Mouse (Mus musculus) small intestine, adult 2 months (tissue): ENCODE measurements around the gene Trim25. TPM values are rescaled to one million over a fixed set of nuclear protein-coding genes. Genes with fewer than 3 reads are reported as not detected.

ENCODE experiments used
- H3K27ac ChIP-seq: fragments of 200-500 bp; 2 replicates; pipeline ENCODE4 v1.5.1; 2012; ENCODE audit warnings: low read depth, low read length, control low read depth, inconsistent platforms; ENCODE audit not compliant: insufficient read depth
- H3K27me3 ChIP-seq: fragments of 200-500 bp; 2 replicates; pipeline ENCODE4 v1.6.1; 2012; ENCODE audit warnings: mild to moderate bottlenecking, moderate library complexity, low read length, inconsistent platforms; ENCODE audit not compliant: control insufficient read depth, insufficient read depth
- H3K36me3 ChIP-seq: fragments of 200-500 bp; 2 replicates; pipeline ENCODE4 v1.6.1; 2012; ENCODE audit warnings: mild to moderate bottlenecking, low read length, control low read depth, inconsistent platforms; ENCODE audit not compliant: control insufficient read depth, insufficient read depth
- H3K4me1 ChIP-seq: fragments of 200-500 bp; 2 replicates; pipeline ENCODE4 v1.6.1; 2012; ENCODE audit warnings: low read length, inconsistent platforms, mixed read lengths; ENCODE audit not compliant: control insufficient read depth, insufficient read depth, insufficient read length
- H3K4me3 ChIP-seq: fragments of 200-500 bp; 2 replicates; pipeline ENCODE4 v1.5.1; 2012; ENCODE audit warnings: low read depth, mild to moderate bottlenecking, control low read depth, inconsistent platforms, low read length, moderate library complexity
- CTCF ChIP-seq: fragments of 200-500 bp; IDR thresholded peaks from 2 replicates; pipeline ENCODE4 v1.5.1; 2012; ENCODE audit warnings: low read depth, mild to moderate bottlenecking, control low read depth, inconsistent platforms, low read length, moderate library complexity, mixed read lengths; ENCODE audit not compliant: insufficient replicate concordance, insufficient read length; ENCODE audit errors: extremely low read depth
- POLR2A ChIP-seq: fragments of 200-500 bp; IDR thresholded peaks from 2 replicates; pipeline ENCODE4 v1.6.1; 2012; ENCODE audit warnings: low read depth, mild to moderate bottlenecking, control low read depth, inconsistent platforms, low read length, moderate library complexity
- WGBS: fragments of 180-500 bp; shearing (Covaris S2); methylation state at CpG from one replicate; pipeline ENCODE4 v1.1.7; 2018; 5-methylcytosine and 5-hydroxymethylcytosine counted together
- polyA plus RNA-seq: library from polyadenylated mRNA; depleted of rRNA; stranded (reverse); fragments of >200 nt; gene quantifications from 2 replicates; pipeline ENCODE4 v1.2.3, GENCODE M21; 2012; rRNA removed

The Trim25 gene
- polyA plus RNA-seq: 57.2 and 129 TPM in 2 replicates

DNA sequence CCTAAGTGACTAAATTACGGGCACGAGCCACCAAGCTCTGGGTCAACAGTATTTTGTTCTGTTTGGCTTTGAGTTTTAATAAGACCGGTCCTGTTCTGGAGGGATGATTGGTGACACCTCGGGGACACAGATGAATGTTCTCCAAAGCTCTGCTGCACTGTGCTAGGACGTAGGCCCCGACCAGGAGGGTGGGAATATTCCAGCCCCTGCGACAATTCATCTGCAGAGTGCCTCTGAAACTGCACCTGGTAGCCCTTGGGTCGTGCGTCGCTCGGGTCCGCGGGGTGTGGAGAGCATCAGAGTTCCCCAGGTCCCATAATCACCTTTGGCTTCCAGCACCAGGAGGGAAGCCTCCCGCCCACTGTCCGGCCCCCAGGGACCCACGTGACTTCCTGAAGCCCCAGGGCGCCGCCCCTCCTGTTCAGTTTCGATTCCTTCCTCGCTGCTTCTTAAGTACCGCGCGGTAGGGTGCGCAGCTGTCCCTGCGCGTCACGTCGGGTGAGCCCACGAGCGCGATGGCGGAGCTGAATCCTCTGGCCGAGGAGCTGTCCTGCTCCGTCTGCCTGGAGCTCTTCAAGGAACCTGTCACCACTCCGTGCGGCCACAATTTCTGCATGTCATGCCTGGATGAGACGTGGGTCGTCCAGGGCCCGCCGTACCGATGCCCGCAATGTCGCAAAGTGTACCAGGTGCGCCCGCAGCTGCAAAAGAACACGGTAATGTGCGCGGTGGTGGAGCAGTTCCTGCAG is at the start of gene Trim25:
Trim25 (plus strand) TSS at position 403 of the 749 bp plus-strand sequence.
- H3K4me1 ChIP-seq: peaks cover 33% of the 10 kb centered on the region
- peak within 1 kb of the TSS; percentile 85 for H3K4me3 ChIP-seq
- H3K27me3 ChIP-seq: no peaks in the 10 kb centered on the region
- under 1% methylated on average over 48 of the region's 48 CpGs for WGBS
- H3K36me3 ChIP-seq: peaks cover 1% of the 10 kb centered on the region; the same call in 1 of the 2 replicates
- peak within 1 kb of the TSS; percentile 83 for H3K27ac ChIP-seq
- TF ChIP-seq POLR2A (peak; percentile 99), CTCF (no peak)

DNA sequence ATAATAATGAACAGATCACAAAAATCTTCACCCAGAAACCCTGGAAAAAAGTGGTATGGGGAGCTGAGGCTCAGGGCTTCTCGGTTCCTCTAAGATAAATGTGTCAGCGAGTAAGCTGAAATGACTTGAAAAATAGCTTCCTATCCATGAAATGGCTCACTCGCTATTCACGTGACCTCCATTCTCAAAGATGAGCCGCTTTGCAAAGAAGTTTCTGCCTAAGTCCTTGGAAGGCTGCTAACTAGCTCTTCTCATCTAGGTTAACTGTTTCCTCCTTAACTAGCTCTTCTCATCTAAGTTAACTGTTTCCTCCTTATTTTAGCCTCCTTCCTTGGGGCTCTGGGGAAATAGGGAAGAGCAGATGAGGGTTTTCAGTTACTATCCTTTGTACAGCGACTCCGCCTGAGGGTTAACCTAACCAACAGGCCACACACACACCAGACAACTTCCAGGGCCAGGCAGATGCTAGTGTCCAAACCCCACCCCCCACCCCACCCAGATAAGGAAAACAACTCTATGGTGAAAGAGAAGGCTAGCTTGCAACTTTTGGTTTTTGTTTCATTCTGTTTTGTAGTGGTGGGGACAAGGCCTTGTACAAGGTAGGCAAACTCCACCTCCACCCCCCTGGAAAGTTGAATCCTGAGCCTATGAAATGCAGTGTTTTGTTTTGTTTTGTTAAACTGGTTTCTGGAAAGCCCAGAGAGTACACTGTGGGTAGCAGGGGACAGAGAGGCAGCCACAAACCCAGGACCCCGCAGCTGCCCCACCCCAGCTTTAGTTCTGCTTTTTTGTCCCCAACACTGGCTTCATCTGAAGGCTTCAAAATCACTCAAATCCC is 49.2 kb upstream of the Trim25 start:
- WGBS: 77% methylated on average over 8 of the region's 8 CpGs
- Histone ChIP-seq H3K36me3 (peaks cover 27% of the 10 kb centered on the region), H3K4me1 (peaks cover 5% of the 10 kb centered on the region; the same call in 1 of the 2 replicates), H3K27ac (peak overlapping the region; percentile 44), H3K27me3 (no peaks in the 10 kb centered on the region), H3K4me3 (no peak overlapping the region)
- no peak for TF ChIP-seq CTCF
- no peak for TF ChIP-seq POLR2A

DNA sequence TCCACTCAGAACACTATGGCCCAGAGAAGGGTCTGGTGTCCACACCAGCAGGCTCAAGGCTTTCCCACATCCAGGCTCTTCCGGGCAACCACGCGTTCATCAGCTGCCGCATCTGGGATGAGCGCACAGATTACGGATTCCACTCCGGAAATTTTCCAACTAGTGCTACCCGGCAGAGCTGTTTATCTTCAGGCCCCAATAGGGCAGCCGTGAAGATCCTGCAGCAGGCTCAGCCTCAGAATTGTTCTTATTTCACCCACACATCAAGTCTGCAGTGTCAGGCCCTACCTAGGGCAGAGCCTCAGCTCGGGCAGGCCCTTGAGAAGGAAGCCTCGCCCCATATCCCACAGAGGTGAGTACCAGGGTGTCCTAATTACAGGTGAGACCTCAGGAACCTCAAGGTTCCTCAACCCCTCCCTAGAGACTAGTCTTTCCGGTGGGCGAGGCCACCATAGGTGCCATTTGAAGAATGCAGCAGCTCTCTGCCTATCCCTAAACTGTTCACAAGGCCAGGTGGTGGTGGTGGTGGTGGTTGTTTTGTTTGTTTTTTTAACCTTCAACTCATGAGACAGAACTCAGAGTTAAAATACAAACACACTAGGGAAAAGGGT is 48.4 kb upstream of the Trim25 start:
- Histone ChIP-seq H3K4me1 (peaks cover 5% of the 10 kb centered on the region; the same call in 1 of the 2 replicates), H3K36me3 (peaks cover 22% of the 10 kb centered on the region), H3K4me3 (no peak overlapping the region), H3K27ac (peak overlapping the region; percentile 44), H3K27me3 (no peaks in the 10 kb centered on the region)
- WGBS: 68% methylated on average over 13 of the region's 13 CpGs
- TF ChIP-seq CTCF (no peak), POLR2A (no peak)

DNA sequence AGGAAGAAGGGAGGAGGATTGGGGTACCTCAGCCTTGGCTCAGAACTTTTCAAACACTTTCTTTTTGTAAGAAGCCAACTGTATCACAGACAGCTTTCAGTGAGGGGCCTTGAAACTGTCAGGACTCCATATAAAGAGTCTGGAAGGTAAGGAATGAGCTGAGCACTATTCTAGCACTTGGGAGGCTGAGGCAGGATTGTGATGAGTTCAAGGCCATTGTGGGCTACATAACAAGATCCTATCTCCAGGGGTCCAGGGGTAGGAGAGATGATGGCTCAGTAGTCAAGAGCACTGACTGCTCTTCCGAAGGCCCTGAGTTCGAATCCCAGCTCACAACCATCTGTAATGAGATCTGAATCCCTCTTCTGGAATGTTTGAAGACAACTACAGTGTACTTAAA is 47.6 kb upstream of the Trim25 start:
- Histone ChIP-seq H3K4me3 (no peak overlapping the region), H3K27ac (no peak overlapping the region), H3K4me1 (peaks cover 5% of the 10 kb centered on the region; the same call in 1 of the 2 replicates), H3K36me3 (peaks cover 18% of the 10 kb centered on the region), H3K27me3 (no peaks in the 10 kb centered on the region)
- WGBS: 97% methylated on average over 2 of the region's 2 CpGs
- TF ChIP-seq POLR2A: no peak

DNA sequence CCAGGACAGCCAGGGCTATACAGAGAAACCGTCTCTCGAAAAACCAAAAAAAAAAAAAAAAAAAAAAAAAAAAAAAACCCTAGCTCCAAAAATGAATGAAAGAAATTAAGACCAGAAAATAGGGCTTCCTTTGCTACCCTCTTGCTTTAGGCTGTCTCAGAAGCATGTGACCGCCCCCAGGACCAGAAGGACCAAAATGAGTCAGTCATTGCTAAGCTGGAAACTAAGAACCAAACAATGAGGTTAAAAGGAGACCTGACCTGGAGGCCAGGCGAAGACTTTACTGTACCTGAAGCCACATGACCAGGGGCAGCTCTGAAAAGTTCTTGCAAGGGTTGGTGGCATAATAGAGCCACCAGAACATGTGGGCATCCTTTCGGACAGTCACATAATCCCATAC is 47.1 kb upstream of the Trim25 start:
- WGBS: 89% methylated on average over 5 of the region's 5 CpGs
- peaks cover 5% of the 10 kb centered on the region; the same call in 1 of the 2 replicates for H3K4me1 ChIP-seq
- peaks cover 14% of the 10 kb centered on the region for H3K36me3 ChIP-seq
- no peak overlapping the region for H3K27ac ChIP-seq
- H3K27me3 ChIP-seq: no peaks in the 10 kb centered on the region
- TF ChIP-seq POLR2A (no peak), CTCF (no peak)
- H3K4me3 ChIP-seq: no peak overlapping the region

DNA sequence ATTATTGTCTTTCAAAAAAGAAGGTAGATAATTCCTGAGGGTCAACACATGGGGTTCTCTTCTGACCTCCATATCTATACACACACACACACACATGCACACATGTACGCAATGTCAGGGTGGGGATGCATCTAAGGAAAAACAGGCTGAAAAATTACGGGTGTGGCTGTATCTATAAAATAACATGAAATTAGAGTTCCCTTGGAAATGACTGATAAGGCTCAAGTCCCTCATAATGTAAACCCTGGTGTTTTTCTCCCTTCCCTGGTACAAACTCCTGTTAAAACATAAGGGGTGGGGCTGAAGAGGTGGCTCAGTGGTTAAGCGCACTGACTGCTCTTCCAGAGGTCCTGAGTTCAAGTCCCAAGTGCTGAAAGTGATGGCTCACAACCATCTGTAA is 45.6 kb upstream of the Trim25 start:
- Histone ChIP-seq H3K4me3 (no peak overlapping the region), H3K27ac (no peak overlapping the region), H3K36me3 (peaks cover 12% of the 10 kb centered on the region), H3K27me3 (no peaks in the 10 kb centered on the region), H3K4me1 (peaks cover 5% of the 10 kb centered on the region; the same call in 1 of the 2 replicates)
- WGBS: 69% methylated on average over 3 of the region's 3 CpGs
- no peak for TF ChIP-seq POLR2A
- TF ChIP-seq CTCF: no peak
